Mouse (Mus musculus) E14TG2a.4 (cell line): ENCODE measurements around the gene Cfap45.

Source experiments
- H3K27me3 ChIP-seq: 2 replicates; pipeline ENCODE4 v1.6.1; 2014; ENCODE audit warnings: low read length, control low read depth; ENCODE audit not compliant: insufficient read depth
- H3K36me3 ChIP-seq: 2 replicates; pipeline ENCODE4 v1.6.1; 2014; ENCODE audit warnings: low read length, control low read depth; ENCODE audit not compliant: insufficient read depth
- H3K4me1 ChIP-seq: replicated peaks from 2 replicates; pipeline ENCODE4 v1.6.1; 2014; ENCODE audit warnings: low read depth, low read length, control low read depth
- H3K4me3 ChIP-seq: replicated peaks from 2 replicates; pipeline ENCODE4 v1.5.1; 2014; ENCODE audit warnings: mild to moderate bottlenecking, low read length
- H3K9me3 ChIP-seq: 2 replicates; pipeline ENCODE4 v1.6.1; 2014; ENCODE audit warnings: low read length, control low read depth
- CTCF ChIP-seq: conservative IDR thresholded peaks from 2 replicates; pipeline ENCODE4 v1.5.1; 2014; ENCODE audit warnings: low read length
- NANOG ChIP-seq: IDR thresholded peaks from 2 replicates; pipeline ENCODE4 v1.6.1; 2014; ENCODE audit warnings: borderline replicate concordance, low read length, mixed read lengths
- POU5F1 ChIP-seq: IDR thresholded peaks from 2 replicates; pipeline ENCODE4 v1.6.1; 2014; ENCODE audit warnings: low read length, borderline replicate concordance

Cfap45 gene

GRCm38 (mm10) chr1:172530544-172531220, 10.1 kb downstream of the Cfap45 start:
- Histone ChIP-seq H3K27me3 (peaks cover 72% of the 10 kb centered on the region), H3K4me3 (no peak overlapping the region), H3K9me3 (no peaks in the 10 kb centered on the region), H3K36me3 (no peaks in the 10 kb centered on the region), H3K4me1 (peaks cover 65% of the 10 kb centered on the region)
- TF ChIP-seq CTCF (no peak), NANOG (no peak), POU5F1 (no peak)

GRCm38 (mm10) chr1:172532551-172532950, 11.9 kb downstream of the Cfap45 start:
- H3K9me3 ChIP-seq, result no peaks in the 10 kb centered on the region
- no peaks in the 10 kb centered on the region for H3K36me3 ChIP-seq
- H3K27me3 ChIP-seq, result peaks cover 67% of the 10 kb centered on the region
- peaks cover 46% of the 10 kb centered on the region for H3K4me1 ChIP-seq
- H3K4me3 ChIP-seq, result peak overlapping the region; percentile 60
- TF ChIP-seq NANOG (no peak), CTCF (no peak), POU5F1 (no peak)

GRCm38 (mm10) chr1:172535116-172535515, 14.5 kb downstream of the Cfap45 start:
- Histone ChIP-seq H3K9me3 (no peaks in the 10 kb centered on the region), H3K4me1 (peaks cover 33% of the 10 kb centered on the region), H3K27me3 (peaks cover 81% of the 10 kb centered on the region), H3K36me3 (no peaks in the 10 kb centered on the region), H3K4me3 (no peak overlapping the region)
- no peak for TF ChIP-seq NANOG
- TF ChIP-seq CTCF, result no peak
- no peak for TF ChIP-seq POU5F1

- Histone ChIP-seq H3K4me3 (no peak overlapping the region), H3K9me3 (no peaks in the 10 kb centered on the region), H3K4me1 (peaks cover 14% of the 10 kb centered on the region; the same call in 1 of the 2 replicates), H3K27me3 (peaks cover 78% of the 10 kb centered on the region), H3K36me3 (no peaks in the 10 kb centered on the region)
- TF ChIP-seq NANOG, result no peak
- TF ChIP-seq POU5F1, result no peak
- no peak for TF ChIP-seq CTCF
Measured at GRCm38 (mm10) chr1:172539827-172540226, 19.2 kb downstream of the Cfap45 start.

- Histone ChIP-seq H3K36me3 (no peaks in the 10 kb centered on the region), H3K9me3 (no peaks in the 10 kb centered on the region), H3K4me3 (no peak overlapping the region), H3K27me3 (peaks cover 78% of the 10 kb centered on the region), H3K4me1 (peaks cover 14% of the 10 kb centered on the region; the same call in 1 of the 2 replicates)
- TF ChIP-seq CTCF (no peak), POU5F1 (no peak), NANOG (no peak)
Measured at GRCm38 (mm10) chr1:172540283-172540820, 19.8 kb downstream of the Cfap45 start.

GRCm38 (mm10) chr1:172546062-172546461, 25.5 kb downstream of the Cfap45 start:
- peaks cover 41% of the 10 kb centered on the region for H3K4me1 ChIP-seq
- H3K36me3 ChIP-seq, result no peaks in the 10 kb centered on the region
- TF ChIP-seq NANOG, result no peak
- TF ChIP-seq POU5F1, result no peak
- TF ChIP-seq CTCF, result no peak
- peaks cover 73% of the 10 kb centered on the region for H3K27me3 ChIP-seq
- H3K9me3 ChIP-seq, result no peaks in the 10 kb centered on the region
- no peak overlapping the region for H3K4me3 ChIP-seq

- Histone ChIP-seq H3K27me3 (peaks cover 74% of the 10 kb centered on the region), H3K9me3 (no peaks in the 10 kb centered on the region), H3K4me3 (no peak overlapping the region), H3K36me3 (no peaks in the 10 kb centered on the region), H3K4me1 (peaks cover 39% of the 10 kb centered on the region)
- TF ChIP-seq NANOG, result no peak
- no peak for TF ChIP-seq CTCF
- no peak for TF ChIP-seq POU5F1
Measured at GRCm38 (mm10) chr1:172548501-172548900, 27.9 kb downstream of the Cfap45 start.

GRCm38 (mm10) chr1:172549314-172549713, 28.7 kb downstream of the Cfap45 start:
- TF ChIP-seq NANOG (no peak), POU5F1 (no peak), CTCF (no peak)
- Histone ChIP-seq H3K36me3 (no peaks in the 10 kb centered on the region), H3K4me3 (peak overlapping the region; percentile 78; the same call in 1 of the 2 replicates), H3K27me3 (peaks cover 72% of the 10 kb centered on the region), H3K4me1 (peaks cover 34% of the 10 kb centered on the region), H3K9me3 (no peaks in the 10 kb centered on the region)
